Mouse (Mus musculus): ENCODE results near the gene Rheb.

- TF ChIP-seq CTCF (IDR thresholded peaks at IDR 0.05): no peak
- TF ChIP-seq EP300 (IDR thresholded peaks at IDR 0.05; ENCODE audit: insufficient read depth, low read depth, low read length): no peak
Measured at GRCm38 (mm10) chr5:24778843-24779140, 63.6 kb downstream of the Rheb start.
